Mouse (Mus musculus): Measurements from ENCODE around the gene Polr3h.
"Not testable (repeated sequence)": the region's sequence is repeated elsewhere in the genome, so short reads cannot be mapped to it uniquely, and the experiment has no call there.

Polr3h gene

DNA sequence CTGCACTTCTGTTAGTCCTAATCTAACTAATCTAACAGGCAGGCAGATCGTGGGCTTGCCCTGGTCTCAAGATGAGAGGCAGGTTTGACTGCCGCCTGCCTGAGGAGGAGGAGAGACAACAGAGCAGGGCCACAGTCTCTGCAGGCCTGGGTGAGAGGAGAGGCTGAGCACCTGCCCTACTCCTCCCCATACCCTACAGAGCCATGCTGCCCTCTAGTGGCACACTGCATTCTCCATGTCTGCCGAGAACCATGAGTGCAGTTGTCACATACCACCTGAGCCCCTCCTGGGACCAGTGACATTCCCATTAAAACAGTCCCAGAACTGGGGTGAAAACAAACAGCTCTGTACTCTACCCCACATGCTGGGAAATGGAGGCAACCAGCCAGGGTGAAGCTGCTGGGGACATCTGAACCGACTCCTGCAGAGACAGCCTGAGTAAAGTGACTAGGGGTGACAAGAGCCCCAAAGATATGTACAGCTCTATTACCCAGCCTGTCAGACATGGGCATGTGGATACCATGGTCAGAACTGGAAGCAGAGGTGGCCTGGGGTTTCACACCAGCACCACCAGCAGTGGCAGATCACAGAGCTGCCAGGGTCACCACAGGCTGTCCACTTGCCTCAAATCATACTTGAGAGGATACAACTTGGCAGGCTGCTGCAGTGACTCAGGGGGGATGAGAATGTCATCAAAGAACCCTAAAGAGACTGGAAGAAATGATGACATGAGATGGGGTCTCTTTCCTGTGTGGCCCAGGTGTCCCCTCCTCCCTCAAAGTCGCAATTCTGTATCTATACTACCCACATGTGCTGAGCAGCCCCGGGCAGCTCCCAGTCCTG is 8.2 kb downstream of the Polr3h start:
- no peak for DNase-seq (ENCODE audit: extremely low read depth, insufficient read length, low spot score)

GRCm38 (mm10) chr15:81917201-81917600 is 8.8 kb downstream of the Polr3h start:
- no peak for DNase-seq (ENCODE audit: extremely low read depth, insufficient read length, low spot score)

- DNase-seq (ENCODE audit: extremely low read depth, insufficient read length, low spot score): no peak
These were observed 10.4 kb downstream of the Polr3h start for GRCm38 (mm10) chr15:81915663-81916062.

GRCm38 (mm10) chr15:81914668-81915067 is 11.4 kb downstream of the Polr3h start:
- DNase-seq (ENCODE audit: extremely low read depth, insufficient read length, low spot score): no peak

DNA sequence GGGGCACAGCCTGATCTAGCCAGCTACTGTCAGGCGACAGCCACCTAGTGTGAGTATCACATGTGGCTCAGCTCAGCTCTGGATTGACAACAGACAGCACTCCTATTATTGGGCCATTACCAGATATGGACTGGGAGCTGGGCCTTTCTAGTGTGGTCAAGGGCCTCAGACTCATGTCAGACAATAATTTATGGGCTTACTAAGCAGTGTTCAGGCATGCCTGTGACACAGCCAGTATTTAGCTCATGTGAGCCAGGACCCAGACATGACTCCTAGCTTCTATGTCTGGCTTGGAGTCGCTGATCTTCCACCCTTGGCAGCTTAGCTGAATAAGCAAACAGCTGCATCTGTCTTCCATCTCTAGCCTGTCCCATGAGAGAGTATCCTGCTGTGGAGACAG is 13.5 kb downstream of the Polr3h start:
- no peak for DNase-seq (ENCODE audit: extremely low read depth, insufficient read length, low spot score)

DNA sequence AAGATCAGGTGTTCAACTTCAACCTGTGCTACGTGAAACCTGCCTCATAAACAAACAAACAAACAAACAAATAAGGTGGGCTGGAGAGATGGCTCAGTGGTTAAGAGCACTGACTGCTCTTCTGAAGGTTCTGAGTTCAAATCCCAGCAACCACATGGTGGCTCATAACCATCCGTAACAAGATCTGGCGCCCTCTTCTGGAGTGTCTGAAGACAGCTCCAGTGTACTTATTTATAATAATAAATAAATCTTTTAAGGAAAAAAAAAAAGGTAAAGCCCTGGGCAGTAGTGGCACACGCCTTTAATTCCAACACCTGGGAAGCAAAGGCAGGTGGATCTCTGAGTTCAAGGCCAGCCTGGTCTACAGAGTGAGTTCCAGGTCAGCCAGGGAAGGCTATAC is 17.3 kb downstream of the Polr3h start:
- DNase-seq (ENCODE audit: extremely low read depth, insufficient read length, low spot score): not testable (repeated sequence)

- no peak for DNase-seq (ENCODE audit: extremely low read depth, insufficient read length, low spot score)
These were observed 18.1 kb downstream of the Polr3h start for GRCm38 (mm10) chr15:81907953-81908352.

- no peak for DNase-seq (ENCODE audit: extremely low read depth, insufficient read length, low spot score)
These were observed 21.1 kb downstream of the Polr3h start for GRCm38 (mm10) chr15:81904939-81905338.

- no peak for DNase-seq (ENCODE audit: extremely low read depth, insufficient read length, low spot score)
These were observed 27.3 kb downstream of the Polr3h start for GRCm38 (mm10) chr15:81898751-81899150.

DNA sequence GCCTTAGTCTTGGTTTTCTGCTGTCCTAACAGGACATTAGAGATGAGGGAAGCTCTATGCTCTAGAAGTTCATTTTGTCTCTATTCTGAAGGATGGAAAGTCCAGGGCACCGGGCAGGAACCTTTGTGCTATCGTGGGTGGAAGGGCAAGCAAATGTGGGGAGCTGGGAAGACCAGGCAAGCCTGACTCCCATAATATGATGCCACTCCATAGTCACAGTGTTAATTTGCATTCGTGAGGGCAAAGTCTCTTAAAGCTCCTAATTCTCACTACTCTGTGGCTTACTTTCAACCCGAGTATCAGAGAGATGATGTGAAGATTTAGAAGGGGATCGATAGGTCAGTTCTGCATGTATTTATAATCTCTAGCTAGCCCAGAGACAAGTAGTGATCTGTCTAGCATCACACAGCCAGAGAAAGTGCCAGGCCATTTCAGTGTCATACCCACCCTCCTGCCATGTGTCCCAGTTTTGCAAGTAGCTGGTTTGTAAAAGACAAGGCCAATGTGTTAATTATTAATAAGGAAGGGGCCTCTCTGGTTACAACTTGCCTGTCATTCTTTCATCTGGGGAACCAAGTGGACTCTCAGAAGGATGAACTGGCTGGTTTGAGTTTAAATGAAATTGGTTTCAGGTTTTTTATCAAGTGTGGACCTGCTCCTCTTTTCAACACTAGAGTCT is 28.3 kb downstream of the Polr3h start:
- no peak for DNase-seq (ENCODE audit: extremely low read depth, insufficient read length, low spot score)

DNA sequence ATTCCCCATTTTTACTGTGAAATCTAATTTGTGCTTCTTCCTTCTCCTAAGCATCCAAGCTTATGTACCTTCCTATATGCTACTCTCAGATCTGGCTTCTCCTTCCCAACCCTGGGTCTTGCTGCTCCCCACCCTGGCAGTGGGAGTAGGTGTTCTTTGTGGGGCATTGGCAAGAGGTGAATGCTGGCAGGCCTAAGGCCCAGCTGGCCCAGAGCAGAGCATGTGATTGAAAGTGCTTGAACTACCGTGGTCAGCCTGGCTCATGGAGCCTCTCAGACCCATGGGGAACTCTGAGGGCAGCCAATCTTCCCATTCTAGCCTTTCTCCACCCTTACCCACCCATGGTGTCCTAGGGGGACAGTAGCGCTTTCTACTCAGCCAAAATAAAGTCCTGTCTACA is 29.6 kb downstream of the Polr3h start:
- DNase-seq (ENCODE audit: extremely low read depth, insufficient read length, low spot score): no peak

- DNase-seq (ENCODE audit: extremely low read depth, insufficient read length, low spot score): no peak
These were observed 32.0 kb downstream of the Polr3h start for GRCm38 (mm10) chr15:81894002-81894401.

DNA sequence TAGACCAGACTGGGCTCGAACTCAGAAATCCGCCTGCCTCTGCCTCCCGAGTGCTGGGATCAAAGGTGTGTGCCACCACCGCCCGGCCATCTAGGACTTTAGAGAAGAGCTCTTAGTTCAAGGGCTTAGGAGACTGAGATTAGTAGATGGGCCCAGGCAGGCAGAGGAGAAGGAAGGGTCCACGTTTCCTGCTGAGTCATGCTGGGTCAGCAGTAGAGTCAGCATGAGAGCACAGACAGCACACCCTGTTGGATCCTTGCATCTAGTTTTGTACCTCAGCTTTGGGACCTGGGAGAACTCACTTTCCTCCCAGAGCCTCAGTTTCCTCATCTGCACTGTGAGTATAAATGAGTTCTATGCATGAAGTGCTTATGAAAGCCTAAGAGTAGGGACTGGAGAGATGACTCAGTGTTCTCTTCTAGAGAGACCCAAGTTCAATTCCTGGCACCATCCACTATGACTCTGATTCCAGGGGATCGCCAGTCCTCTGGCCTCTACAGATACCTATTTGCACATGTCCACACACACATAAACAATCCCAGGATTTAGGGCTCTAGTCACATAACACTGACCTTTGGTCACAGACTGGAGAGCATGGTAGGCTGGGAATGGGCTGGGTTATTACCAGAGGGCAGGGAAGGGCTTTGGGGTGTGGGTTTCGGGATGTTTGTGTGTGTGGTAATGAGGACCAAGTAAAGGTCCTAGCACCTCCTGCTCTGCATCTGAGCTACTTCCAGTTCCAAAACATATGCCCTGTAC is 34.0 kb downstream of the Polr3h start:
- no peak for DNase-seq (ENCODE audit: extremely low read depth, insufficient read length, low spot score)

DNA sequence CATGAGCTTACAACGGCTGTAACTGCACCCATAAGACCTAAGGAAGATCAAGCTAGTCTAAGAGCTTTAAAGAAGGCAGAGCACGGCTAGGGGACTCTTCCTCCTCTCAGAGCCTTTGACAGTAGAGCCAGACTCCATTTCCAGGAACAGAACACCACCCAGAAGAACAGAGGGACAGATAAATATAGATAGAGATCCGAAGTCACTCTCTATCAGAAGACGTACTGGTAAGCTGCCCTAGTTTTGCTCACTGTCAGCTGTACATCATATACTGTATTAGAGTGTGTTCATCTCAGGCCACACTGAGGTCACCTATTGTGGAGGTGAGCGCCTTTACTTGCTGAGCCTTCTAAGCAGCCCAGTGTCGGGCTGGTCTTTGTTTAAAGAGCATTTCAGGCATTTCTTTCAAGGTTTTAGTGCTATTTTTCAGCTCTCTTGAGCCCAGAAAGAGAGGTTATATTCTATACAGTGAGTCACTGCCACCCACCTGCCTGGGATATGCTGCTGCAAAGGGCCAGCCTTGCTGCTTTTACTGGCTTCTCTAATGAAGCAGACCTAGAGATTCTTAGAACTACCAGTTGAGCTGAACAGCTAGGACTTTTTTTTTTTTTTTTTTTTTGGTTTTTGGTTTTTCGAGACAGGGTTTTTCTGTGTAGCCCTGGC is 34.8 kb downstream of the Polr3h start:
- DNase-seq (ENCODE audit: extremely low read depth, insufficient read length, low spot score): no peak

DNA sequence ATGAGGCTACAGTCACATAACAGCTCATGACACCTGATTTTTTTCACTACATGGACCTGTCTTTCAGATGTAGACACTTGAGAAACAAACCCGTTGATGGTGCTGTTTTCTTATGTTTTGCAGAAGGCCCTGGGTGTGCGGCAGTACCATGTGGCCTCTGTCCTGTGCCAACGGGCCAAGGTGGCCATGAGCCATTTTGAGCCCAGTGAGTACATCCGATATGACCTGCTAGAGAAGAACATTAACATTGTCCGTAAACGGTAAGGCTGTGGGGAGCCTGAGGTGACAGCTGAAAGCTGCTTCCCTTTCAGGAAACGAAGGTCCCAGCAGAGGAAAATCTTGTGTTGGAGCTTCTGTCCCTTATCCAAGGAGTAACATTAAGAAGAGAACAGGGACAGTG is 36.9 kb downstream of the Polr3h start:
- DNase-seq (ENCODE audit: extremely low read depth, insufficient read length, low spot score): no peak

- DNase-seq (ENCODE audit: extremely low read depth, insufficient read length, low spot score): no peak
These were observed 39.1 kb downstream of the Polr3h start for GRCm38 (mm10) chr15:81886795-81887550.

DNA sequence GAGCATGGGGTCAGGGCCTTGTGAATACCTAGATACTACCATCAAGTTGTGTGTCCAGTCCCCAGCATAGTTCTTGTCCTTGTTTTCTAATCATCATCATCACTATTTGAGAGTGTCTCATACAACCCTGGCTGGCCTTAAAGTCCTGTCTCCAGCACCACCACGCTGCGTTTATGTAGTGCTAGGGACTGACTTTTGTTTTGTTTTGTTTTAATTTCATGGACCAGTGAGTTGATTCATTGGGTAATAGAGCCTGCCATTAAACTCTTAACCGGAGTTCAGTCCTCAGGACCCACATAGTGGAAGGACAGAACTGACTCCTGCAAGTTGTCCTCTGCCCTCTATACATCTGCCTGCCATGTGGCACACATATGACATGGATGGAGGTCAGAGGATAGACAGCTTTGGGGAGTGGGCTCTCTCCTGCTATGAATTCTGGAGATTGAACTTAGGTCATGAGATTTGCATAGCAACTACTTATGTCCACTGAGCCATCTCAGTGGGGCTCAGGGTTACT is 40.6 kb downstream of the Polr3h start:
- DNase-seq (ENCODE audit: extremely low read depth, insufficient read length, low spot score): no peak

GRCm38 (mm10) chr15:81882348-81882747 is 43.7 kb downstream of the Polr3h start:
- no peak for DNase-seq (ENCODE audit: extremely low read depth, insufficient read length, low spot score)

DNA sequence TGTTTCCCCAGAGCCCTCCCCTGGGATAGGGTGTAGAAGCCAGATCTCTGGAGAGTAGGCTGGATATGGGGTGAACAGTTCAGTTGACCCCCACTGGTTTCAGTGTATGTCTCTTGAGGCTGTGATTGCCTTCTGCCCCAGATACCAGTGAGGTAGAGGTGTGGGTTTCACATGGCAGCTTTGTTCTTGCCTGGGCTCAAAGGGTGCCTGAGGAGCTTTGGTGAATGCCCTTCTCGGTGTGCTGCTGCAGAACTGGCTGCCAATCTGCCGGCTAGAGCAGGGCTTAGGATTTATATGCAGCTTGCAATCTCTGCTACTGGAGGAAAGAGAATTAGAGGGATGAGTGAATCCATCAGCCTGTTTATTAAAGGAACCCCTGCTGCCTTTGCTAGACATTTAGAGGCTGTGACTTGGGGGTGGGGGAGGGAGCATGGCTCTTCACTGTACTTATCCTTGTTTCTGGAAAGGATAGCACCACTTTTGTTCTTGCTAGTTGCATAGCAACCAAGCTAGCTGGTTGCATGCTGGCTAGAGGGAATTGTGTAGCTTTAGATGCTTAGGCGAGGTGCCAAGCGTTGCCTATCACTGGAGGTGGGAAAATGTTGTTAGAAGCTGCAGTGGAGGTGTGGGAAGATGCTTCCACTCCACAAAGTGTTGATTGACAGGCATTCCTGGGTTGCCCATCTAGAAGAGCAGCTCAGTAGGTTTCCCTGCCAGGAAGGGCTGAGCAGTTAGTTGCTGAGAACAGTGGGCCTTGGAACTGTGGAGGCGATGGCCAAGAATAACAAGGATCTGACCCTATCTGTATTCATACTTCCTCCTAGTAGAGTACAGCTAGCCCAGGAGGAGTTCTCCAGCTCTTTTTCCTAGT is 46.3 kb downstream of the Polr3h start:
- no peak for DNase-seq (ENCODE audit: extremely low read depth, insufficient read length, low spot score)
